Mouse (Mus musculus) heart, postnatal 36 days (tissue): ENCODE measurements around the gene Scgb1b3. TPM values are rescaled to one million over a fixed set of nuclear protein-coding genes. Genes with fewer than 3 reads are reported as not detected.

Source experiments
- DNase-seq, 2 experiments: peaks; one replicate each; pipeline ENCODE4 v3.0.0; 2021 to 2022
- intact Hi-C: fragments of 180-260 bp; cut with DNase I; formaldehyde crosslinking; loops from one replicate; pipeline ENCODE4 v1.15.1; 2025
- total RNA-seq, 2 experiments: library from RNA; stranded (reverse); gene quantifications; 2 replicates each; pipeline ENCODE4 v1.2.3; 2021

Gene Scgb1b3
- not detected for total RNA-seq

GRCm38 (mm10) chr7:31375292-31375691 is at the start of gene Scgb1b3:
Scgb1b3 (plus strand) TSS chr7:31375592.
- intact Hi-C loops, result no loop called here
- DNase-seq, result no peak

DNA sequence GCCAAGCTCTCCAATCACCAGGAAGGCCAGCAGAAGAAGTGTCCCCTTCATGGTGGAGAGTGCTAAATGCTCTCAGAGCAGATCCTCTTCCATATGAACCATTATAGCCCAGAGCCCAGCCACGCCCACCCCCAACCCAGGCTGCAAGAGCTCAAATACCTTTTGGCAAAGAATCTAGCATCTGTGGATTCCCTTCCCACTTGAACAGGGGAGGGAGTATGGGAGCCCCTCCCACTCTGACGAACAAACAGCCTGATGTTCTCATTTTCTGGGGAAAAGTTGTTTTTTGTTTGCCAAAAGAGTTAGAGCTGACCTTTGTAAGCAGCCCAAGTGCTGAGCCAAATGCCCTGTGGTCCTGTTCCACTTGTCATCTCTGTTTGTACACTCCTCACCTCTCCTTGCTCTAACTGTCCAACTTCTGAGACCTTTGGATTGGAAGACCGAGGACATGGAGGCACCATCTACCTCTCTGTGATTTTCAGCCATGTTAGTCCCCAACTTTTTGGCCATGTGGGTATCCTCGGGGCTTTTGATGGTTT is 13.3 kb upstream of the Scgb1b3 start, which contains the start of gene Scgb2b3:
TSS of gene Scgb2b3 (minus strand) at position 51 of the 539 bp plus-strand sequence.
- intact Hi-C loops, result no loop called here
- no peak for DNase-seq

Other genes with a start within 250 kb of the Scgb1b3 start
- 10 to 100 TPM; 29.2 to 29.5 TPM for gene Scn1b, start 248.6 kb upstream of the Scgb1b3 start, total RNA-seq
- gene Gramd1a, start 219.7 kb upstream of the Scgb1b3 start, total RNA-seq, result 10 to 100 TPM; 33.6 to 37.9 TPM
- gene Scgb2b2, start 85.1 kb upstream of the Scgb1b3 start, total RNA-seq, result not detected
- not detected for gene Scgb1b2, start 83.8 kb upstream of the Scgb1b3 start, total RNA-seq
- gene Scgb2b3, start 13.5 kb upstream of the Scgb1b3 start, total RNA-seq, result not detected